Mouse (Mus musculus): ENCODE data around the gene Camk2d. TPM values are rescaled to one million over a fixed set of nuclear protein-coding genes. Genes with fewer than 3 reads are reported as not detected.

Gene Camk2d
- total RNA-seq, 2 experiments from 2014 or later, result 176 to 181 TPM

DNA sequence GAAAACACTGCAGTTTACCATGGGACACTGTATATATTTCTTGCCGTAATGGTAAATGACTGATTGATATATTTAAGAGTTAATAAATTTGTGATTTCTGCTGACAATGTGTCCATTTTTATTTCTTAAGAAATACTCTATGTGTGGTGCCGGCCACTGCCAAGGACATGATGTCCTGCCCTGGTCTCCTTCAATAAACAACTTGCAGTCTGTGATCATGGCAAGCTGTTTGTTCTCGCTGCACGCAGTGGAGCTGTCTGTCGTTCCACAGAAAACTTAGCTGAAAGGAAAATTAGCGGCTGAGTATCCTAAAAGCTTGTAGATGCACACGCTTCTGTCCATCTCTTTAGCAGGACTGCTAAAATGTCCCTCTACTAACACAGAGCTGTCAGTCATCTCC lies 248.7 kb downstream of the Camk2d start:
- no peak for DNase-seq (ENCODE audit: extremely low spot score in 1 of 2, low spot score in 2 of 2)
- no peak for TF ChIP-seq CTCF (IDR thresholded peaks at IDR 0.05)
- intact Hi-C loops (cut with DNase I), result no loop called here
- H3K27ac ChIP-seq, result no peak overlapping the region
- no peak overlapping the region for H3K4me3 ChIP-seq

DNA sequence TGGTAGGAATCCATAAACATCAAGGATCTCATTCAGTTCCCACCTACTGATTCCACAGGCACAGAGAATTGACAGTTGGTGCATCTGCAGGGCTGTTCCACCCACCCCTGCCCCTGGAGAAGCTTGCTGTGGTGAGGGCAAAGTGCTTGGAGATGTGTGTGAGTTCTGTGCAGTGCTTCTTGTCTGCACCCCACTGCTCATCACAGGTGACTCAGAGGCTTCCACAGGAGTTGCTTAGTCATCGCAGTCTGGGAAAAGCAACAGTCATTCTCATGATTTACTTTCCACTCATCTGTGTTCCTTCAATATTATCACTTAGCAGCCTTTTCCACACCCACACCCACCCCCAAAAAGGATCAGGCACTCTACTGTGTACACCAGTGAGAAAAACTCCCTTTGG lies 252.0 kb downstream of the Camk2d start:
- DNase-seq (ENCODE audit: extremely low spot score in 1 of 2, low spot score in 2 of 2), result peak; percentile 42 to 55
- no peak overlapping the region for H3K27ac ChIP-seq
- H3K4me3 ChIP-seq, result no peak overlapping the region
- intact Hi-C loops (cut with DNase I), result no loop called here
- TF ChIP-seq CTCF (IDR thresholded peaks at IDR 0.05), result no peak

DNA sequence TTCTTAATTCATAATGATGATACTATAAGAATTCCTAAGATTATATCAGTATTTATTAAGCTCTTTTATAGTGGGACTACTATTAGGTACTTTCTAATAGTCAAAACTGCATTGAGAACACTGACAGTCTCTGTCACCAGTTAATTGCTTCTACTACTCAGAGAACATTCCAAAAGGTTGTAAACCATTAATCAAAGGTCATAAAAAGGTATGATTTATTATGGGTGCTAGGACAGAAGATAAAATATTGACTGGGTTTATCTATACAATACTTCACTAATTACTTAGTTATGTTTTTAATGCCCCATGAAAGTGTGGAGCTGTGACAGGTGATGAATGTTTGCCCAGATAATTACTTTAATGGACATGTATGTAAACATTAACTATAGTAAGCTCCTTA lies 264.3 kb downstream of the Camk2d start:
- Histone ChIP-seq H3K27ac (no peak overlapping the region), H3K4me3 (no peak overlapping the region)
- intact Hi-C loops (cut with DNase I), result no loop called here
- DNase-seq (ENCODE audit: extremely low spot score in 1 of 2, low spot score in 2 of 2), result no peak
- no peak for TF ChIP-seq CTCF (IDR thresholded peaks at IDR 0.05)

- Histone ChIP-seq H3K4me3 (no peak overlapping the region), H3K27ac (no peak overlapping the region)
- DNase-seq (ENCODE audit: extremely low spot score in 1 of 2, low spot score in 2 of 2), result no peak
- intact Hi-C loops (cut with DNase I), result no loop called here
- TF ChIP-seq CTCF (IDR thresholded peaks at IDR 0.05), result no peak
Measured at GRCm38 (mm10) chr3:126869561-126869960, 273.5 kb downstream of the Camk2d start.

DNA sequence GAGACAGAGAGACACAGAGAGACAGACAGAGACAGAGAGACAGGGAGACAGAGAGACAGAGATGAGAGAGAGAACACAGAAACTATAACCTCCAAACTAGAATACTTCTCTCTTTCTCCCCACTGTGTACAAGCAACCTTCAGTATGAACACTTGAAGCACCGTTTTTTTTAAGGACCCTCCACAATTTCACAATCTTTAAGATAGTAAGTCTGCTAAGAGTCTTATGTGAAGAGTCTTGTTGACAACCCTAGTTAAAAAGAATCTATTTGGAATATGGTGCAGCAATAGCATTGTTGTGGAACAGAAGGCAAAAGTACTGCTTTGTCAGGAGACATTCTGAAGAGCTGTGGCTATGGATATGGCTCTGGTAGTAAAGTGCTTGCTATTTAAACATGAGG lies 274.6 kb downstream of the Camk2d start:
- TF ChIP-seq CTCF (IDR thresholded peaks at IDR 0.05), result no peak
- H3K27ac ChIP-seq, result no peak overlapping the region
- DNase-seq (ENCODE audit: extremely low spot score in 1 of 2, low spot score in 2 of 2), result no peak
- H3K4me3 ChIP-seq, result no peak overlapping the region
- intact Hi-C loops (cut with DNase I), result no loop called here

DNA sequence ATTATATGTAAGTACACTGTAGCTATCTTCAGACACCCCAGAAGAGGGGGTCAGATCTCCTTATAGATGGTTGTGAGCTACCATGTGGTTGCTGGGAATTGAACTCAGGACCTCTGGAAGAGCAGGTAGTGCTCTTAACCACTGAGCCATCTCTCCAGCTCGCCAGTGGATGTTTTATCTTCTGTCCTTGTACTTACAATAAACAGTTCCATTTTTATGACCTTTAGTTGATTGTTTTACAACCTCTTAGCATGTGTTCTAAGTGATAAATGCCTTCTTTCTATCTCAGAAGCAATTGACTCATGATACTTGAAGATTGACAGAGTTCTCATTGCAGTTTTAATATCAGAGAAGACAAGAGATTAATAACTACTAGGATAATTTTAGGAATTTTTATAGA lies 282.1 kb downstream of the Camk2d start:
- Histone ChIP-seq H3K27ac (no peak overlapping the region), H3K4me3 (no peak overlapping the region)
- intact Hi-C loops (cut with DNase I), result no loop called here
- DNase-seq (ENCODE audit: extremely low spot score in 1 of 2, low spot score in 2 of 2), result no peak
- no peak for TF ChIP-seq CTCF (IDR thresholded peaks at IDR 0.05)

DNA sequence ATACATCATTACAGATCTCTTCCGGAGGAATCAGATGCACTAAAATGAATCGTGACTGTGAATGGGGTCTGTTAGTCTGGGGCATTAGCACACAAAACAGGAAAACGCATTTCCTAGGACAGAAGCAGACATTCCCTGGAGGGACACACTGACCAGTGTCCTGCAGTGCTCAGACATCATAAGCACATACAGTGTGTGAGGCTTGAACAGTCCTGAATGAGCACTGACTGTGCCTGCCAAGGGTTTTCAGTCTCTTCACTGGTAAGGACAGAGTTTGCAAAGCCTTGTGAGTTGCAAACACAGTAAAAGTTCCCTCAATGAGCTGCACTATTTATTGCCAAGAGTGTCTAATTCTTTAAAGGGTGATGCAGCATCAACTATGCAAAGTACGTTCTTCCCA lies 290.0 kb downstream of the Camk2d start:
- H3K4me3 ChIP-seq, result no peak overlapping the region
- TF ChIP-seq CTCF (IDR thresholded peaks at IDR 0.05), result no peak
- no peak overlapping the region for H3K27ac ChIP-seq
- no peak for DNase-seq (ENCODE audit: extremely low spot score in 1 of 2, low spot score in 2 of 2)
- intact Hi-C loops (cut with DNase I), result no loop called here

DNA sequence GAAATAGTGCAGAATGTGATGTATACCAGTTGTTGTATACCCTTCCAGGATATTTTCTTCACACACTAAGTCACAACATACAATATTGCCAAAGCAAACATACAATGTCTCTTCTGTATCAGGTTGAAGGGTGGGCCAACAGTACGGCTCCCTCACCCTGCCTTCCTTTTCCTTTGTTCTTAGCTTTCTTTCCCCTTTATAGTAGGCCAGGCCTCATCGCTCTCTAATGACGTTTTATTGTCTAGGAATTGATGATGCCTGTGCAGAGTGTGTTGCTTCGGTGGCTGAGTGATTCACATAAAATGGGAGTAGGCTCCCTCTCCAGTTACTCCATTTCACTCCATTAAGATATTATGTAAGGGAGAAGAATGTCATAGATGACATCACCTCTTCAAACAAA lies 290.5 kb downstream of the Camk2d start:
- Histone ChIP-seq H3K27ac (no peak overlapping the region), H3K4me3 (no peak overlapping the region)
- DNase-seq (ENCODE audit: extremely low spot score in 1 of 2, low spot score in 2 of 2), result no peak
- no peak for TF ChIP-seq CTCF (IDR thresholded peaks at IDR 0.05)
- intact Hi-C loops (cut with DNase I), result no loop called here

Other genes with a start within 250 kb of the Camk2d start
- 1 to 10 TPM; 2.8 to 2.9 TPM for gene Arsj, start 232.6 kb upstream of the Camk2d start, total RNA-seq (2021)

Data from left cerebral cortex, adult 2 months (tissue).